Mouse (Mus musculus): Measurements from ENCODE around the gene Vps52. TPM values are rescaled to one million over a fixed set of nuclear protein-coding genes. Genes with fewer than 3 reads are reported as not detected.

Vps52 gene
- polyA plus RNA-seq, 1 experiment from 2014 or later, result 49.4 TPM

GRCm38 (mm10) chr17:34006570-34006969, 51.0 kb downstream of the Vps52 start:
- ATAC-seq (ENCODE audit: low read depth), result no peak
- Histone ChIP-seq H3K9ac (ENCODE audit: low read length) (no peak overlapping the region), H3K27ac (ENCODE audit: low read length) (no peak overlapping the region), H3K4me1 (replicated peaks; ENCODE audit: control insufficient read depth, insufficient read depth, low read length) (no peaks in the 10 kb centered on the region), H3K4me2 (ENCODE audit: low read depth, low read length) (no peak overlapping the region), H3K36me3 (ENCODE audit: control insufficient read depth, insufficient read depth, low read length) (no peaks in the 10 kb centered on the region), H3K9me3 (ENCODE audit: control insufficient read depth, low read length) (no peaks in the 10 kb centered on the region), H3K27me3 (ENCODE audit: control insufficient read depth, insufficient read depth, low read depth, low read length) (peaks cover under 1% of the 10 kb centered on the region; the same call in 1 of the 2 replicates), H3K4me3 (ENCODE audit: low read length) (no peak overlapping the region)
- WGBS, result 45% methylated on average over 2 of the region's 2 CpGs

GRCm38 (mm10) chr17:34010156-34010555, 54.5 kb downstream of the Vps52 start:
- Histone ChIP-seq H3K9me3 (ENCODE audit: control insufficient read depth, low read length) (no peaks in the 10 kb centered on the region), H3K36me3 (ENCODE audit: control insufficient read depth, insufficient read depth, low read length) (no peaks in the 10 kb centered on the region), H3K4me1 (replicated peaks; ENCODE audit: control insufficient read depth, insufficient read depth, low read length) (no peaks in the 10 kb centered on the region), H3K4me2 (ENCODE audit: low read depth, low read length) (no peak overlapping the region), H3K27me3 (ENCODE audit: control insufficient read depth, insufficient read depth, low read depth, low read length) (no peaks in the 10 kb centered on the region), H3K9ac (ENCODE audit: low read length) (no peak overlapping the region), H3K4me3 (ENCODE audit: low read length) (no peak overlapping the region), H3K27ac (ENCODE audit: low read length) (no peak overlapping the region)
- WGBS, result 76% methylated on average over 3 of the region's 5 CpGs
- no peak for ATAC-seq (ENCODE audit: low read depth)

GRCm38 (mm10) chr17:34013436-34013835, 57.8 kb downstream of the Vps52 start:
- no peak overlapping the region for H3K27ac ChIP-seq (ENCODE audit: low read length)
- H3K36me3 ChIP-seq (ENCODE audit: control insufficient read depth, insufficient read depth, low read length), result no peaks in the 10 kb centered on the region
- H3K27me3 ChIP-seq (ENCODE audit: control insufficient read depth, insufficient read depth, low read depth, low read length), result no peaks in the 10 kb centered on the region
- ATAC-seq (ENCODE audit: low read depth), result no peak
- H3K9me3 ChIP-seq (ENCODE audit: control insufficient read depth, low read length), result no peaks in the 10 kb centered on the region
- H3K4me3 ChIP-seq (ENCODE audit: low read length), result no peak overlapping the region
- no peak overlapping the region for H3K9ac ChIP-seq (ENCODE audit: low read length)
- H3K4me2 ChIP-seq (ENCODE audit: low read depth, low read length), result no peak overlapping the region
- WGBS, result 94% methylated on average over 8 of the region's 8 CpGs
- H3K4me1 ChIP-seq (replicated peaks; ENCODE audit: control insufficient read depth, insufficient read depth, low read length), result no peaks in the 10 kb centered on the region

Other genes with a start within 250 kb of the Vps52 start
- 61.8 and 72.0 TPM in 2 replicates for gene March2, start 237.1 kb upstream of the Vps52 start, polyA plus RNA-seq (2015; fragmentation: Nextera tagmentation; extraction: Ambion mirVana)
- 279 and 289 TPM in 2 replicates for gene Rab11b, start 195.3 kb upstream of the Vps52 start, polyA plus RNA-seq (2015; fragmentation: Nextera tagmentation; extraction: Ambion mirVana)
- gene Angptl4, start 174.0 kb upstream of the Vps52 start, polyA plus RNA-seq (2015; fragmentation: Nextera tagmentation; extraction: Ambion mirVana), result 46.1 and 48.3 TPM in 2 replicates
- 78.8 and 89.6 TPM in 2 replicates for gene Kank3, start 145.3 kb upstream of the Vps52 start, polyA plus RNA-seq (2015; fragmentation: Nextera tagmentation; extraction: Ambion mirVana)
- gene Rps28, start 131.2 kb upstream of the Vps52 start, polyA plus RNA-seq (2015; fragmentation: Nextera tagmentation; extraction: Ambion mirVana), result 929 and 1,039 TPM in 2 replicates
- gene Ndufa7, start 131.2 kb upstream of the Vps52 start, polyA plus RNA-seq (2015; fragmentation: Nextera tagmentation; extraction: Ambion mirVana), result 482 and 489 TPM in 2 replicates
- gene Cd320, start 112.7 kb upstream of the Vps52 start, polyA plus RNA-seq (2015; fragmentation: Nextera tagmentation; extraction: Ambion mirVana), result 63.4 and 67.1 TPM in 2 replicates
- gene Gm7029, start 82.0 kb upstream of the Vps52 start, polyA plus RNA-seq (2015; fragmentation: Nextera tagmentation; extraction: Ambion mirVana), result not detected in 2 replicates
- gene Kifc1, start 65.2 kb upstream of the Vps52 start, polyA plus RNA-seq (2015; fragmentation: Nextera tagmentation; extraction: Ambion mirVana), result 8.8 and 9.6 TPM in 2 replicates
- gene Platr17, start 50.7 kb upstream of the Vps52 start, polyA plus RNA-seq (2015; fragmentation: Nextera tagmentation; extraction: Ambion mirVana), result 0.26 TPM in 1 of 2 replicates, not detected in the other
- 44.1 and 50.6 TPM in 2 replicates for gene Daxx, start 46.4 kb upstream of the Vps52 start, polyA plus RNA-seq (2015; fragmentation: Nextera tagmentation; extraction: Ambion mirVana)
- 57.7 and 70.8 TPM in 2 replicates for gene Tapbp, start 39.9 kb upstream of the Vps52 start, polyA plus RNA-seq (2015; fragmentation: Nextera tagmentation; extraction: Ambion mirVana)
- 17.8 and 18.7 TPM in 2 replicates for gene Zbtb22, start 39.9 kb upstream of the Vps52 start, polyA plus RNA-seq (2015; fragmentation: Nextera tagmentation; extraction: Ambion mirVana)
- gene Rgl2, start 26.3 kb upstream of the Vps52 start, polyA plus RNA-seq (2015; fragmentation: Nextera tagmentation; extraction: Ambion mirVana), result 49.5 and 51.7 TPM in 2 replicates
- 143 and 151 TPM in 2 replicates for gene Pfdn6, start 15.5 kb upstream of the Vps52 start, polyA plus RNA-seq (2015; fragmentation: Nextera tagmentation; extraction: Ambion mirVana)
- gene Wdr46, start 15.2 kb upstream of the Vps52 start, polyA plus RNA-seq (2015; fragmentation: Nextera tagmentation; extraction: Ambion mirVana), result 20.2 and 20.6 TPM in 2 replicates
- gene B3galt4, start 4.3 kb upstream of the Vps52 start, polyA plus RNA-seq (2015; fragmentation: Nextera tagmentation; extraction: Ambion mirVana), result 5.5 and 5.6 TPM in 2 replicates
- gene Rps18, start 189 bp downstream of the Vps52 start, polyA plus RNA-seq (2015; fragmentation: Nextera tagmentation; extraction: Ambion mirVana), result 1,739 and 1,825 TPM in 2 replicates
- 55.5 and 83.8 TPM in 2 replicates for gene H2-K1, start 44.5 kb downstream of the Vps52 start, polyA plus RNA-seq (2015; fragmentation: Nextera tagmentation; extraction: Ambion mirVana)
- gene Ring1, start 68.9 kb downstream of the Vps52 start, polyA plus RNA-seq (2015; fragmentation: Nextera tagmentation; extraction: Ambion mirVana), result 15.0 and 15.2 TPM in 2 replicates
- 40.9 and 41.6 TPM in 2 replicates for gene H2-Ke6, start 72.2 kb downstream of the Vps52 start, polyA plus RNA-seq (2015; fragmentation: Nextera tagmentation; extraction: Ambion mirVana)
- 188 and 191 TPM in 2 replicates for gene Slc39a7, start 75.9 kb downstream of the Vps52 start, polyA plus RNA-seq (2015; fragmentation: Nextera tagmentation; extraction: Ambion mirVana)
- gene Rxrb, start 76.0 kb downstream of the Vps52 start, polyA plus RNA-seq (2015; fragmentation: Nextera tagmentation; extraction: Ambion mirVana), result 49.6 and 49.9 TPM in 2 replicates
- gene Col11a2, start 83.6 kb downstream of the Vps52 start, polyA plus RNA-seq (2015; fragmentation: Nextera tagmentation; extraction: Ambion mirVana), result 2.6 and 3.7 TPM in 2 replicates
- 0.23 and 1.0 TPM in 2 replicates for gene H2-Oa, start 136.5 kb downstream of the Vps52 start, polyA plus RNA-seq (2015; fragmentation: Nextera tagmentation; extraction: Ambion mirVana)
- 11.8 and 12.7 TPM in 2 replicates for gene H2-DMa, start 163.7 kb downstream of the Vps52 start, polyA plus RNA-seq (2015; fragmentation: Nextera tagmentation; extraction: Ambion mirVana)
- gene Brd2, start 166.8 kb downstream of the Vps52 start, polyA plus RNA-seq (2015; fragmentation: Nextera tagmentation; extraction: Ambion mirVana), result 97.8 and 100 TPM in 2 replicates
- gene H2-DMb2, start 187.5 kb downstream of the Vps52 start, polyA plus RNA-seq (2015; fragmentation: Nextera tagmentation; extraction: Ambion mirVana), result 1.6 and 2.1 TPM in 2 replicates
- gene H2-DMb1, start 197.3 kb downstream of the Vps52 start, polyA plus RNA-seq (2015; fragmentation: Nextera tagmentation; extraction: Ambion mirVana), result 3.7 and 6.2 TPM in 2 replicates
- 7.2 and 9.7 TPM in 2 replicates for gene Tap1, start 231.7 kb downstream of the Vps52 start, polyA plus RNA-seq (2015; fragmentation: Nextera tagmentation; extraction: Ambion mirVana)
- 8.8 and 12.8 TPM in 2 replicates for gene Psmb9, start 232.0 kb downstream of the Vps52 start, polyA plus RNA-seq (2015; fragmentation: Nextera tagmentation; extraction: Ambion mirVana)
- 21.4 and 37.2 TPM in 2 replicates for gene Psmb8, start 241.9 kb downstream of the Vps52 start, polyA plus RNA-seq (2015; fragmentation: Nextera tagmentation; extraction: Ambion mirVana)
- gene Tap2, start 247.7 kb downstream of the Vps52 start, polyA plus RNA-seq (2015; fragmentation: Nextera tagmentation; extraction: Ambion mirVana), result 12.2 and 18.1 TPM in 2 replicates

All from lung, embryonic 16.5 days (tissue).